Mouse (Mus musculus) heart, adult 18-20 months (tissue): ENCODE data around the gene Hcfc1r1. TPM values are rescaled to one million over a fixed set of nuclear protein-coding genes. Genes with fewer than 3 reads are reported as not detected.

ENCODE experiments used
- DNase-seq, 2 experiments: peaks; one replicate each; pipeline ENCODE4 v3.0.0; 2021 to 2022; ENCODE audit warnings: mixed read lengths in 1 of 2
- total RNA-seq, 2 experiments: library from RNA; stranded (reverse); gene quantifications; 2 replicates each; pipeline ENCODE4 v1.2.3; 2021

Hcfc1r1 gene
- total RNA-seq, 2 experiments from 2014 or later: 191 to 199 TPM

DNA sequence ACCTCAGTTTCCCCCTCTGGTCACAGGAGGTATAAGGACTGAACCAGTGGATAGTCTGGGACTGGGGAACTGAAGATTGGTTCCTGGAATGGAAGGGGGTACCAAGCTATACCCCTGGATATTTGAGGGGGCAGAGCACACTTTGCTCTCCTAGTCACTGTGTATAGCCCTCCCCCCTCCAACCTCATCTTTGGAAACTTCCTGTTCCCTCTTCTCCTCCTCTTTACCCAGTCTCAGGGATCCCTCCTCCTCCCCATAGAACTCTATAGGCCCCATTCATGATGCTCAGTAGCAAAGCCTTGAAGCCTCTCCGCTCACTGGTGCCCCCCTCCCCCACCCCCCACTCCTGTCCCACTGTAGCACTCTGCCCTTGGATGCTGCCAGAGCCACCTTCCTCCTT lies 46.1 kb downstream of the Hcfc1r1 start:
- no peak for DNase-seq

DNA sequence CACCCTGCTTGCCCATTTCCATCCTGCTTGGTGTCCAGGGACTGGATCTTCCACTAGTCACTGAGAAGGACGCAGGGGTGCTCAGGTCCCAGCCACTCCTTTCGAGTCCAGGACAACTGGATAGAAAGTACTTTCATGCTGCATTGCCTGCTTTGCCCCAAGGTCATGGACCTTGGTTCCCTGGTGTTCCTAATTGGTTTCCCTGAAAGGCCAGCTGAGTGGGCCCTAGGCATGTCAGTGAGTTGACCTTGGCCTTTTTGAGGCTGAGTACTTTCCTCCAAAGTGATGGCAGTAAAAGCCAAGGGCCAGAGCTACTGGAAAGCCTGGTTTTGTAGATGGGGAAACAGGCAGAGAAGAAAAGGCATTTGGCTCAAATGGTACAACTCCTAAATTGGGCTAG lies 48.5 kb downstream of the Hcfc1r1 start:
- DNase-seq: no peak

DNA sequence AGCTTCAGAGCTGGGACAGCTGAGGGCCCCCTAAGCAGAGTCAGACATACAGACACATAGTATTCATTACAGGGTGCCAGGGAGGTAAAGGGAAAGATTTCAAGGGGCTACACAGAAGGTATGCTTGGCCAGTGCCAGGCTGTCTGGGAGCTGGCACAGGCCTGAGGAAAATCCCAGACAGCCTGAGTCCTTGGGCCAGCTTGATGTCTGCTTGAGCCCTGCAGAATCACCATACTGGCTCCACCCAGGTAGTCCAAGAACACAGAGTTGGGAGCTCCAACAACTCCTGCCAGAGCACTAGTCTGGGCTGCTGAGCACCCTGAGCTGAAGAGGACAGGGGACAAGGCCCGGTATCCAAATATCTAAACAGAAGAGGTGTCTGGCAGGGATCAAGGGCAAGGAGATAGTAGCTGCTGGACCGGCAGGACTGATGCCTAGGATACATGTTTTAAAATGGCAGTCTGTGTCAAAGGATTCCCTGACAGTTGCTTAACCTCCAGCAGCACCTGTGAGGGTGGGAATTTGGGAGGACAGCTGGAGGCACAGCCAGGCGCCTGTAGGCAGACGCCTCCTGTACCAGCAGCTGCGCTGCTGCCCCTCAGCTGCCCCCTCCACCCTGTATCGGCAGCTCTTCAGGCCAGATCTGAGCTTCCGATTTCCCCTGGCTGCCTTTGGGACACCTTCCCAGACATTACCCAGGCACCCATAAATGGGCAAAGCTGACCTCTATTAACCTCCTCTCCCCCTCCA lies 49.2 kb downstream of the Hcfc1r1 start, which contains the start of gene 1520401A03Rik:
1520401A03Rik (minus strand) TSS at position 408 of the 750 bp plus-strand sequence.
- DNase-seq: no peak

Other genes with a start within 250 kb of the Hcfc1r1 start
- gene Vmn2r117, start 193.9 kb upstream of the Hcfc1r1 start, total RNA-seq: not detected
- 1 to 10 TPM; 6.2 to 7.3 TPM for gene Zfp213, start 109.4 kb upstream of the Hcfc1r1 start, total RNA-seq
- 1 to 10 TPM; 2.2 to 3.1 TPM for gene Zfp13, start 74.1 kb upstream of the Hcfc1r1 start, total RNA-seq
- not detected for gene Zscan10, start 72.7 kb upstream of the Hcfc1r1 start, total RNA-seq
- under 1 TPM in 1 of 2 experiments, not detected in 1; 0.13 TPM for gene Mmp25, start 28.3 kb upstream of the Hcfc1r1 start, total RNA-seq
- gene Bicdl2, start 13.1 kb upstream of the Hcfc1r1 start, total RNA-seq: not detected
- gene Thoc6, start 286 bp downstream of the Hcfc1r1 start, total RNA-seq: 10 to 100 TPM; 11.0 to 11.2 TPM
- 10 to 100 TPM; 63.7 to 89.9 TPM for gene Tnfrsf12a, start 3.9 kb downstream of the Hcfc1r1 start, total RNA-seq
- not detected for gene Cldn6, start 5.7 kb downstream of the Hcfc1r1 start, total RNA-seq
- gene Cldn9, start 10.4 kb downstream of the Hcfc1r1 start, total RNA-seq: not detected
- gene 1520401A03Rik, start 49.2 kb downstream of the Hcfc1r1 start, total RNA-seq: not detected
- gene Pkmyt1, start 52.7 kb downstream of the Hcfc1r1 start, total RNA-seq: 1 to 10 TPM; 1.1 to 1.4 TPM
- gene Paqr4, start 67.3 kb downstream of the Hcfc1r1 start, total RNA-seq: 10 to 100 TPM; 22.9 to 29.2 TPM
- under 1 TPM; 0.15 to 0.18 TPM for gene Kremen2, start 72.2 kb downstream of the Hcfc1r1 start, total RNA-seq
- 10 to 100 TPM; 38.1 to 40.7 TPM for gene Flywch1, start 98.0 kb downstream of the Hcfc1r1 start, total RNA-seq
- gene Flywch2, start 112.5 kb downstream of the Hcfc1r1 start, total RNA-seq: under 1 TPM in 1 of 2 experiments, not detected in 1; 0.55 TPM
- gene Srrm2, start 116.9 kb downstream of the Hcfc1r1 start, total RNA-seq: 100 to 1,000 TPM; 125 to 153 TPM
- 100 to 1,000 TPM; 357 to 360 TPM for gene Elob, start 155.5 kb downstream of the Hcfc1r1 start, total RNA-seq
- gene Prss33, start 162.5 kb downstream of the Hcfc1r1 start, total RNA-seq: not detected
- not detected for gene Prss32, start 170.3 kb downstream of the Hcfc1r1 start, total RNA-seq
- not detected for gene Prss41, start 170.6 kb downstream of the Hcfc1r1 start, total RNA-seq
- gene Prss21, start 194.5 kb downstream of the Hcfc1r1 start, total RNA-seq: not detected
- not detected for gene Dcpp1, start 207.3 kb downstream of the Hcfc1r1 start, total RNA-seq
- gene Dcpp2, start 207.3 kb downstream of the Hcfc1r1 start, total RNA-seq: not detected
- not detected for gene Dcpp3, start 243.9 kb downstream of the Hcfc1r1 start, total RNA-seq